Mouse (Mus musculus) spleen, adult 2 months (tissue): ENCODE data around the gene Samd3. TPM values are rescaled to one million over a fixed set of nuclear protein-coding genes. Genes with fewer than 3 reads are reported as not detected.

Source experiments
- DNase-seq, 2 experiments: peaks; one replicate each; pipeline versions ENCODE4 v3.0.0 to v3.0.0-alpha.2; 2012 to 2021; ENCODE audit warnings: low spot score in 2 of 2, low read depth in 1 of 2
- H3K27ac ChIP-seq: fragments of 200-500 bp; 2 replicates; pipeline ENCODE4 v1.5.1; 2012; ENCODE audit warnings: low read length, inconsistent platforms; ENCODE audit not compliant: insufficient read depth
- H3K27me3 ChIP-seq: fragments of 200-500 bp; 2 replicates; pipeline ENCODE4 v1.6.1; 2012; ENCODE audit warnings: mild to moderate bottlenecking, moderate library complexity, low read length, inconsistent platforms; ENCODE audit not compliant: control insufficient read depth, insufficient read depth
- H3K36me3 ChIP-seq: fragments of 200-500 bp; 2 replicates; pipeline ENCODE4 v1.6.1; 2012; ENCODE audit warnings: mild to moderate bottlenecking, low read length, inconsistent platforms; ENCODE audit not compliant: control insufficient read depth, insufficient read depth
- H3K4me1 ChIP-seq: fragments of 200-500 bp; 2 replicates; pipeline ENCODE4 v1.6.1; 2011; ENCODE audit warnings: inconsistent platforms; ENCODE audit not compliant: control insufficient read depth, insufficient read depth, insufficient read length
- H3K4me3 ChIP-seq: fragments of 200-500 bp; 2 replicates; pipeline ENCODE4 v1.5.1; 2011; ENCODE audit warnings: mild to moderate bottlenecking, inconsistent platforms; ENCODE audit not compliant: insufficient read depth, insufficient read length; ENCODE audit errors: extremely low read depth
- CTCF ChIP-seq: fragments of 200-500 bp; IDR thresholded peaks from 2 replicates; pipeline ENCODE4 v1.5.1; 2011; ENCODE audit warnings: mild to moderate bottlenecking, inconsistent platforms; ENCODE audit not compliant: insufficient read depth, insufficient read length, insufficient replicate concordance; ENCODE audit errors: extremely low read depth
- POLR2A ChIP-seq: fragments of 200-500 bp; IDR thresholded peaks from 2 replicates; pipeline ENCODE4 v1.6.1; 2011; ENCODE audit warnings: low read depth, low read length, inconsistent platforms
- WGBS: fragments of 180-500 bp; shearing (Covaris S2); methylation state at CpG from one replicate; pipeline ENCODE4 v1.1.7; 2018; 5-methylcytosine and 5-hydroxymethylcytosine counted together
- polyA plus RNA-seq: library from polyadenylated mRNA; depleted of rRNA; stranded (reverse); fragments of >200 nt; gene quantifications from 2 replicates; pipeline ENCODE4 v1.2.3, GENCODE M21; 2012

Samd3 gene
- polyA plus RNA-seq, 1 experiment: 1.4 TPM

DNA sequence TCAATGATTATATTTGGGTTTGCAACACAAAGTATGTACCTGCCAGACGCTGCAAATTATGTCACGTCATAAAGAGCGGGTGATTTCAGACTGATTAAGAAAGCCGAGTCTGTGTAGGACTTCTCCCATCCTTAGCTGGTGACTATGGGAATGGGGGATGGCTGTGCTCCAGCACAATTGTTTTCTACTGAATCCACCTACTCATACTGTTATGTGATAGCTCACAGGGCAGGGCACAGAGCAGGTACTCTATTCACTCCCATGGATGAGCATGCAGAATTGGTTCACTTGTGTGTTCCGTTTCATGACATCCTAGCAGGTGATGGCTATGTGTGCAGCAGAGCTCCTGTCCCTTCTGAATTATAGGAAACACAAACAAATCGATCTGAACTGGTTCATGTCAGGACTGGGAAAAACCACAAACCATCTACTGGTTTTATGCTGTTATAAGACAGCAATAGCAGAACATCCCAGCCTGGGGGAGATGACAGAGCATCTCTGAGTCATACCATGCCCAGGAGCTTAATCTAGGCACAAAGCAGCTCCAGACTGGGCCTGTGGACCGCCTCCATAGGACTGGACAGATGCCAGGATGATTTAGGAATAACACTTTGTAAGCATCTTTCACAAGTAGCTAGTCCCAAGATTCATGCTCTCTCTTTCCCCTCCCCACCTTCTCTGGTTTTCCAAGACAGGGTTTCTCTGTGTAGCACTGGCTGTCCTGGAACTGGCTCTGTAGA is 20.1 kb downstream of the Samd3 start:
- no peak for DNase-seq
- Histone ChIP-seq H3K4me1 (no peaks in the 10 kb centered on the region), H3K27ac (no peak overlapping the region), H3K27me3 (no peaks in the 10 kb centered on the region), H3K36me3 (no peaks in the 10 kb centered on the region), H3K4me3 (no peak overlapping the region)
- TF ChIP-seq POLR2A (no peak), CTCF (no peak)
- 84% methylated on average over 7 of the region's 7 CpGs for WGBS

DNA sequence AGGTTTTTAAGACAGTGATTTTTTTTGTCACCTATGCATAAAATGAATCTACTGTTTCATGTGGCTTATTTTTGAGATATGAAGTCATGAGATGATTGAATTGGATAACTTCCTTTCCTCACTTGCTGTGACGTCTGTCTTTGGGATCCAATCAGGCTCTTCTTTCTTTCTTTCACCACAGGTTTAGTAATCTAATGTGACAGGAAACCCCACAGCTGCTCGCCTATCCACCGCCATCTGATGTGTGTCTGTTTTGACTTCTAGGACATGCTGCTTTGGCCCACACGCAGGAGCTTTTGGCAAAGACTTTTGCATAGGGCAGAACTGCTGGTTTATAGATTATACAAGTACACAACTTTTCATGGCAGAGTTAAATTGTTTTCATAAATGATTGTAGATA is 30.4 kb downstream of the Samd3 start:
- 62% methylated on average over 4 of the region's 4 CpGs for WGBS
- DNase-seq: no peak
- Histone ChIP-seq H3K27me3 (no peaks in the 10 kb centered on the region), H3K4me3 (no peak overlapping the region), H3K36me3 (no peaks in the 10 kb centered on the region), H3K27ac (no peak overlapping the region), H3K4me1 (0 out of 2 replicates have a peak, but pooled peaks cover 2% of the 10 kb centered on the region)
- TF ChIP-seq POLR2A (no peak), CTCF (no peak)

DNA sequence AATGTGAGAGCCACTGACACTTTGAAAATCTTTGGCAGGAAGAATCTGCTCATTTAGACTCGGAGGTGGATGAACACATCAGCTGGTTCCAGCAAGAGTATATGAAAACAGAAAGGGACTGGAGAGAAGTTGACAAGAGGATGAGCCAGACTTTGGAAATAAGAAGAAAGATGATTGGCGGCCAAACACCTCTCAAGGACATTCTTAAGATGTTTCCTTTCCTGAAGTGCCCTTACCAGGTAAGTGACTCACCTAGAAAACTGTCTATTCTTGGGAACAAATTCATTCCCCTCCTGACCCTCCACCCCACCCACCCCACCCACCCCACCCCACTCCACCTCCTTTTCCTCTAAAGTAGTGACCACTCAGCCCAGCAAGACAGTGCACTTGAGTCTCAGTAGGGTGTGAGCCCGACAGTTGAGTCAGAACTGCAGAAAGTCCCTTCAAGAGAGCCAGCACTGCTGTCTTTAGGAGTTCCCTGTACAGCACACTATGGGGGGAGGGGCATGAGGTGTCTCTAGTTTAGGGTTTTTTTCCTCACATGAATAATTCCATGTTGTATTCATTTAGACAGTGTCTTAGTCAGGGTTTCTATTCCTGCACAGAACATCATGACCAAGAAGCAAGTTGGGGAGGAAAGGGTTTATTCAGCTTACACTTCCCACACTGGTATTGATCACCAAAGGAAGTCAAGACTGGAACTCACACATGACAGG is 34.4 kb downstream of the Samd3 start:
- no peaks in the 10 kb centered on the region for H3K36me3 ChIP-seq
- 79% methylated on average over 3 of the region's 3 CpGs for WGBS
- no peak overlapping the region for H3K27ac ChIP-seq
- H3K27me3 ChIP-seq: no peaks in the 10 kb centered on the region
- 0 out of 2 replicates have a peak, but pooled peaks cover 2% of the 10 kb centered on the region for H3K4me1 ChIP-seq
- TF ChIP-seq CTCF (no peak), POLR2A (no peak)
- H3K4me3 ChIP-seq: no peak overlapping the region
- DNase-seq: no peak

DNA sequence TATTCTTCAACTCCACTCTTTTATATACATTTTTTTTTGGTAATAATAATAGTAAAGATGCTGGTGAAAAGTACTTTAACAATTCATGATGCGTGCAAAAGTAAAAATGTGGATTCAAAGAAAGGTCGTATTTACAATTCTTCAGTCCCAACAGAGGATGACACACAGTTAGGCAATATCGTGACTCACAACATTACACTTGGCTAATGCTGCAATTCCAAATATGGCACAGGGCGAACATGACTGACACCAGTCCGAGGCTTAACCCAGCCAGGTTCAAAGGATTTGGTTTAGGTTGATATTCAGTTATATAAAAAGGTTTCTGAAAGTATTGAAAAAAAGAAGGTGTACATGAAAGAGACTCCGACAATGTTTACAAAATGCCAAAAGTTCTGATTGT is 45.9 kb downstream of the Samd3 start:
- DNase-seq: no peak
- Histone ChIP-seq H3K36me3 (peaks cover 24% of the 10 kb centered on the region), H3K27ac (no peak overlapping the region), H3K4me3 (no peak overlapping the region), H3K4me1 (no peaks in the 10 kb centered on the region), H3K27me3 (no peaks in the 10 kb centered on the region)
- 90% methylated on average over 6 of the region's 6 CpGs for WGBS
- TF ChIP-seq CTCF (no peak), POLR2A (no peak)

DNA sequence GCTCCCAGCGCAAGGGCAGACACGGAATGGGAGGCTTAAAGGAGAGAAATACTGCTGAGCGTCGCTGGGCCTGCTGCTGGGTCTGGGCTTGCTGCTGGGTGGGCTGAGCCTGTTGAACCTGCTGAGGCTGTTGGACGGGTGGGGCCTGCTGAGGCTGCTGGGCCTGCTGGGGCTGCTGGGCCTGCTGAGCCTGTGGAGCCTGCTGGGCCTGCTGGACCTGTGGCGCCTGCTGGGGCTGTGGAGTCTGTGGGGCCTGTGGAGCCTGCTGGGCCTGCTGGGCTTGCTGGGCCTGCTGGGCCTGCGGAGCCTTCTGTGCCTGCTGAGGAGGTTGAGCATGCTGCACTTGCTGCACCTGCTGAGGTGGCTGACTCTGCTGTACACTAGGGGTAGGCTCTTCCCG is 50.5 kb downstream of the Samd3 start:
- H3K36me3 ChIP-seq: peaks cover 32% of the 10 kb centered on the region
- H3K27ac ChIP-seq: no peak overlapping the region
- no peak overlapping the region for H3K4me3 ChIP-seq
- TF ChIP-seq CTCF (no peak), POLR2A (no peak)
- no peaks in the 10 kb centered on the region for H3K4me1 ChIP-seq
- WGBS: 95% methylated on average over 8 of the region's 8 CpGs
- H3K27me3 ChIP-seq: no peaks in the 10 kb centered on the region
- DNase-seq: no peak

DNA sequence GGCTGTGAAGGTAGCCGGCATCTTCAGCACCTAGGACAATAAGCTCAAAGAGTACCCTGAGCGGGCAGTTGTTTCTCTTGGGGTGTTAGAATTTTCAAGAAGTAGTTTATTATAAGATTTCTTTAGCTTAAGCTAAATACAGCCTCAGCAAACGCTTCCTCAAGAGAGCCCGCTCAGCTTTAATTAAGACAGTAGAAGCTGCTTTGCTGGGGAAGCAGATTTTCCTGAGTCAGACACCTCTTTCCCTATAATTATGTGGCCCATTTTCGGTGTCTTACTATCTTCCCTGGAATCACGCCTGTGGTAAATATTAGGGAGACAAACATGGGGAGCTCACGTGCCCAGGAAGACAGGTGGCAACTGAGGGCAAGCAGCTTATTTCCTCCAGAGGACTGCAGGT is 57.6 kb downstream of the Samd3 start:
- TF ChIP-seq POLR2A (no peak), CTCF (no peak)
- Histone ChIP-seq H3K4me1 (no peaks in the 10 kb centered on the region), H3K27me3 (no peaks in the 10 kb centered on the region), H3K36me3 (peaks cover 14% of the 10 kb centered on the region), H3K4me3 (no peak overlapping the region), H3K27ac (no peak overlapping the region)
- WGBS: 86% methylated on average over 7 of the region's 7 CpGs
- DNase-seq: no peak

DNA sequence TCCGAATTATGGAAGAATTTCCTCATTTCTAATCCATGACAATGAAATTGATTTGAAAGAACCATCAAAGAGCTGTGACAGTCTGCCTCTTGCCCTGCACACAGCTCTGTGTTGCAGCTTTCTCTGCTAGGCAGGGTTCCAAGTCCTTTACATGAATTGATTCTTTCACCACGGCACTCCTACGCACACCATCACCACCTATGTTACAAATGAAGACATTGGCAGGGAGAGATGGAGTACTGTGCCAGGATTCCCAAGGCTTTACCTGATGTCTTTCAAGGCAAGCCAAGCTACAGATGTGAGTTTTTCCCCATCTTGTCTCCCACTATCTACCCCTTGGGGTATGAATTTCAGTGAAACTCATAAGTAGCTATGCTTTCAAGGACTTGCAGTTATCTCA is 67.7 kb downstream of the Samd3 start:
- Histone ChIP-seq H3K4me1 (no peaks in the 10 kb centered on the region), H3K4me3 (no peak overlapping the region), H3K36me3 (peaks cover 18% of the 10 kb centered on the region), H3K27ac (no peak overlapping the region), H3K27me3 (no peaks in the 10 kb centered on the region)
- no peak for TF ChIP-seq CTCF
- TF ChIP-seq POLR2A: no peak
- 89% methylated on average over 3 of the region's 3 CpGs for WGBS
- DNase-seq: no peak
